Mouse (Mus musculus) heart, embryonic 10.5 days (tissue): ENCODE measurements around the gene Zfp114. TPM values are rescaled to one million over a fixed set of nuclear protein-coding genes. Genes with fewer than 3 reads are reported as not detected.
A peak's percentile ranks its signal among the peaks of the same experiment; 100 is the strongest.

ENCODE experiments used
- DNase-seq: peaks from one replicate; pipeline ENCODE4 v3.0.0-alpha.2; 2017; ENCODE audit warnings: low spot score
- H3K27ac ChIP-seq: fragments of 300-500 bp; sonication (generic); 2 replicates; pipeline ENCODE4 v1.5.1; 2016; ENCODE audit warnings: mild to moderate bottlenecking
- H3K27me3 ChIP-seq: fragments of 300-500 bp; sonication (generic); 2 replicates; pipeline ENCODE4 v1.6.1; 2016; ENCODE audit warnings: mild to moderate bottlenecking; ENCODE audit not compliant: poor library complexity, insufficient read depth, severe bottlenecking
- H3K36me3 ChIP-seq: fragments of 300-500 bp; sonication (generic); 2 replicates; pipeline ENCODE4 v1.6.1; 2016; ENCODE audit warnings: mild to moderate bottlenecking, moderate library complexity
- H3K4me1 ChIP-seq: fragments of 300-500 bp; sonication (generic); 2 replicates; pipeline ENCODE4 v1.6.1; 2016; ENCODE audit warnings: mild to moderate bottlenecking
- H3K4me3 ChIP-seq: fragments of 300-500 bp; sonication (generic); 2 replicates; pipeline ENCODE4 v1.5.1; 2016; ENCODE audit warnings: mild to moderate bottlenecking, moderate library complexity
- H3K9me3 ChIP-seq: fragments of 300-500 bp; sonication (generic); 2 replicates; pipeline ENCODE4 v1.6.1; 2016; ENCODE audit warnings: mild to moderate bottlenecking, moderate library complexity
- WGBS: fragments of 180-500 bp; shearing (Covaris S2); methylation state at CpG from one replicate; pipeline ENCODE4 v1.1.7; 2016; 5-methylcytosine and 5-hydroxymethylcytosine counted together
- polyA plus RNA-seq: library from polyadenylated mRNA; unstranded; fragments of >200 nt; fragmentation: Nextera tagmentation; extraction: Ambion mirVana; gene quantifications from 2 replicates; pipeline ENCODE4 v1.2.1, GENCODE M21; 2016

Zfp114 gene
- polyA plus RNA-seq: 4.7 and 5.0 TPM in 2 replicates

GRCm38 (mm10) chr7:24174618-24175336 lies at the start of gene Zfp114:
TSS of gene Zfp114 (plus strand) at chr7:24175060.
- whole genome bisulfite sequencing: 12% methylated on average over 23 of the region's 23 CpGs
- Histone ChIP-seq H3K27ac (peak within 1 kb of the TSS; percentile 90), H3K4me1 (peaks cover 6% of the 10 kb centered on the region), H3K27me3 (no peaks in the 10 kb centered on the region), H3K4me3 (peak within 1 kb of the TSS; percentile 72), H3K9me3 (no peaks in the 10 kb centered on the region), H3K36me3 (no peaks in the 10 kb centered on the region)
- DNase-seq: peak; percentile 90

GRCm38 (mm10) chr7:24133425-24133995 lies 41.4 kb upstream of the Zfp114 start:
- Histone ChIP-seq H3K4me3 (peak overlapping the region; percentile 75), H3K27me3 (no peaks in the 10 kb centered on the region), H3K9me3 (no peaks in the 10 kb centered on the region), H3K27ac (peak overlapping the region; percentile 84), H3K36me3 (peaks cover 26% of the 10 kb centered on the region), H3K4me1 (peaks cover 12% of the 10 kb centered on the region; the same call in 1 of the 2 replicates)
- DNase-seq: no peak
- 22% methylated on average over 6 of the region's 6 CpGs for WGBS

DNA sequence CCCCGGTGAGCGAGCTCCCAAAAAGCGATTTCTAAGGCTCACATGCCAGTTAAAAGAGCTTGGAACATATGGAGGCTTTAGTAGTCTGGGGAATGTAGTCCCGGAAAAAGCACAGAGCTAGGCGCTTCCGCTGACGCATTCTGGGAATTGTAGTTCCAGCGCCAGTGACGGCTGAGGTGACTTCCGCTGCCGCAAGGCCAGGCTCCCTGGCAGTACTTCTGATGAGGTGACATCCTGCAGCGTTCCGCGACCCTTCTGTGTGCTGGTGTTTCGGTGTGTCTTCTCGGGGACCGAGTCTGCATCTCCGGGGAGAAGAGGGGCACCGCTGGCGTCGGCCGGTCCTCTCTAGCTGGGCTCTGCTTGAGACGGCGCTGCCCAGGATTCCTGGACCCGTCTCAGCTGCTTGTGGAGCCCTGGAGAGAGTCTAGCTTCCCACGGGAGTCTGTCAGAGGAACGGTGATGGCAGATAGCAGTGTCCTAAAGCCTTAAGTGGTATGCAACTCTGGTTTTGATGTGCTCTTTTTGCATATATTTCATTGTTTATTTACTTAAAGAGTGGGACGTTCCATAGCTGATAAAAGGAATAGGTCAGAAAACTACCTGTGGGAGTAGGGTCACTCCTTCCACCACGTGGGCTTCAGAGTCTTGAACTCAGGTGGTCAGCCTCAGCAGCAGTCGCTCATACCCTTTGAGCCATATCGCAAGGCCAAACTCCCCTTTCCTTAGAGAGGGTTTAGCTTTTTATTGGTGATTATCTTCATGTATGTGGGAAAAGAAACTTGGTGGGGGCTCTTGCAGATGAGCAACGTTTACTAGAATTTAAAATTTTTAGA lies 40.6 kb upstream of the Zfp114 start, which contains the start of gene Zfp235:
TSS of gene Zfp235 (plus strand) at position 174 of the 833 bp plus-strand sequence.
- peak; percentile 94 for DNase-seq
- peaks cover 33% of the 10 kb centered on the region for H3K36me3 ChIP-seq
- peak within 1 kb of the TSS; percentile 84 for H3K27ac ChIP-seq
- peak within 1 kb of the TSS; percentile 75 for H3K4me3 ChIP-seq
- WGBS: 3% methylated on average over 32 of the region's 32 CpGs
- no peaks in the 10 kb centered on the region for H3K27me3 ChIP-seq
- H3K4me1 ChIP-seq: peaks cover 12% of the 10 kb centered on the region; the same call in 1 of the 2 replicates
- H3K9me3 ChIP-seq: no peaks in the 10 kb centered on the region

DNA sequence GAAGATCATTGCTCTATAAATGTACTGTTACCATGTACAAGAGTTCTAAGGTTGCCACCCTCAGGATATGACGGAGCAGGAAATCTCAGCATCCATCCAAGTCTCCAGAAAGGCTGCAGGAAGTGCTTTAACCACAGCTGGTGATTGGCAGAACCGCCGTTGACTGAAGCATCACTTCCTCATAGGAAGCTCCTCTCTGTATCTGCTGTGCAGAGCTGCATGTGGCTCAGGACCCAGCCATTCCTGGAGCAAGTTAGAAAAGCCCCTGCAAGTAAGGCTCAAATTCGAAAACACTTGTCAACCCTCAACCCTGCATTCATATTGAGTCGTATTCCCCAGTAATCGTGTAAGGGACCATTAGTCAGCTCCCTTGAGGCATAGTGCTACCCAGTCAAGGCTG lies 32.3 kb upstream of the Zfp114 start:
- peak; percentile 55 for DNase-seq
- H3K9me3 ChIP-seq: peaks cover 13% of the 10 kb centered on the region
- H3K27ac ChIP-seq: no peak overlapping the region
- no peaks in the 10 kb centered on the region for H3K4me1 ChIP-seq
- no peaks in the 10 kb centered on the region for H3K27me3 ChIP-seq
- H3K36me3 ChIP-seq: peaks cover 52% of the 10 kb centered on the region
- 87% methylated on average over 6 of the region's 6 CpGs for WGBS
- no peak overlapping the region for H3K4me3 ChIP-seq

- no peak for DNase-seq
- no peaks in the 10 kb centered on the region for H3K36me3 ChIP-seq
- no peak overlapping the region for H3K27ac ChIP-seq
- H3K27me3 ChIP-seq: no peaks in the 10 kb centered on the region
- no peak overlapping the region for H3K4me3 ChIP-seq
- H3K4me1 ChIP-seq: no peaks in the 10 kb centered on the region
- 9% methylated on average over 1 of the region's 1 CpGs for WGBS
- H3K9me3 ChIP-seq: no peaks in the 10 kb centered on the region
Observed at GRCm38 (mm10) chr7:24153272-24153671, 21.6 kb upstream of the Zfp114 start.

DNA sequence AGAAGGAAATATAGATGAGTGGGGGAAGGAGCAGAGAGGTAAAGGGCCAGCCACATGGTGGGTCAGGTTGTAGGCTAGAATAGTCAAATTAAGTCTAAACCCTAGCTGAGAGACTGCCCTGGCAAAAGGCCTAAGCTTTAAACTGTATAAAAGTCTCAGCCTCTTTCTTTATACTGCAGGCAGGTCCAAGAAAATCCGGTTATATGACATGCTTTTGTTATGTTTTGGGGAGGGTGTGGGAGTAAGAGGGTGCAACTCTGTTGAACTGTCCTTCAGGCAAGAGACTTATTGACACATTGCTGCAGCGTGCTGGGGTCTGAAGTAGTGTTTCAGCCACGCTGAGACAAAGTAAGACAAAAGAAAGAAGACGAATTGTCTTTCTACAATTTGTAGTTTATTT lies 2.7 kb upstream of the Zfp114 start:
- H3K27ac ChIP-seq: no peak overlapping the region
- no peak for DNase-seq
- no peaks in the 10 kb centered on the region for H3K36me3 ChIP-seq
- H3K4me1 ChIP-seq: no peaks in the 10 kb centered on the region
- WGBS: 64% methylated on average over 4 of the region's 4 CpGs
- H3K27me3 ChIP-seq: no peaks in the 10 kb centered on the region
- no peak overlapping the region for H3K4me3 ChIP-seq
- H3K9me3 ChIP-seq: no peaks in the 10 kb centered on the region

DNA sequence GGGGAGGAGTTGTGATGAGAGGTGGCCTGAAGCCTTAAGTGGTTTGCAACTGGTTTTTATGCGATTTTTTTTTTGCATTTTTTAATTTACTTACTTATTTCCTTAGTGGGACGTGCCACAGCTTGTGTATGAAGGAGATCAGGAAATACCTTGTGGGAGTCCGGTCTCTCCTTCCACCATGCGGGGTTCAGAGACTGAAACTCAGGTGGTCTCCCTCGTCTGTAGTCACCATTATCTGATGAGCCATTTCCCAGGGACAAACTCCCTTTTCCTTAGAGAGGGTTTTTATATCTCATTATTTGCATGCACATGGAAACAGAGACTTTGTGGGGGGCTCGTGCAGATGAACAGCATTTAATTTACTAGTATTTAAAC lies 464 bp downstream of the Zfp114 start:
- Histone ChIP-seq H3K4me1 (peaks cover 6% of the 10 kb centered on the region), H3K9me3 (no peaks in the 10 kb centered on the region), H3K27ac (peak overlapping the region; percentile 90; the same call in 1 of the 2 replicates), H3K4me3 (peak overlapping the region; percentile 72), H3K36me3 (no peaks in the 10 kb centered on the region), H3K27me3 (no peaks in the 10 kb centered on the region)
- 63% methylated on average over 6 of the region's 6 CpGs for WGBS
- DNase-seq: no peak

GRCm38 (mm10) chr7:24187611-24188010 lies 12.8 kb downstream of the Zfp114 start:
- Histone ChIP-seq H3K9me3 (no peaks in the 10 kb centered on the region), H3K27ac (no peak overlapping the region), H3K27me3 (no peaks in the 10 kb centered on the region), H3K36me3 (0 out of 2 replicates have a peak, but pooled peaks cover 3% of the 10 kb centered on the region), H3K4me1 (peaks cover 6% of the 10 kb centered on the region; the same call in 1 of the 2 replicates), H3K4me3 (no peak overlapping the region)
- 61% methylated on average over 1 of the region's 1 CpGs for WGBS
- DNase-seq: no peak

- Histone ChIP-seq H3K9me3 (peaks cover 4% of the 10 kb centered on the region; the same call in 1 of the 2 replicates), H3K4me3 (no peak overlapping the region), H3K4me1 (peaks cover 6% of the 10 kb centered on the region; the same call in 1 of the 2 replicates), H3K27ac (no peak overlapping the region), H3K36me3 (peaks cover 13% of the 10 kb centered on the region), H3K27me3 (no peaks in the 10 kb centered on the region)
- DNase-seq: no peak
- 65% methylated on average over 4 of the region's 4 CpGs for WGBS
Observed at GRCm38 (mm10) chr7:24188901-24189570, 14.2 kb downstream of the Zfp114 start.

DNA sequence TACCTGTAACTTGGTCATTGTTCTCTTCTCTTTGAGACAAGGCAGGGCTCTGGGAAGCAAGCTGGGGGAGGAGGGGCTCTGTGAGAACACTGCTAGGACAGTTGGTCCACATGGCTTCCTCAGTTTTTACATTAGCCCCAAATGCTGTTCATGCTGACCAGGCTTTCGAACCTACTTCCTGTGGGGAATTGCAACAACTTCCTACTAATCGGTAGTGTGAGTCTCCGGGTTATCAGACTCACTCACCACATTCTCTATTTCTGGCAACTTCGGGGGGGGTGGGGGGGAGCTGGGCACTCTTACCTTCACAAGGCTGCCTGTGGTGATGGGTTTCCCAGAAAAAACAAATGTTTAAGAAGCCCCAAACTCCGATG lies 14.7 kb downstream of the Zfp114 start:
- no peak for DNase-seq
- Histone ChIP-seq H3K27me3 (no peaks in the 10 kb centered on the region), H3K4me3 (no peak overlapping the region), H3K36me3 (peaks cover 18% of the 10 kb centered on the region), H3K27ac (no peak overlapping the region), H3K9me3 (peaks cover 6% of the 10 kb centered on the region; the same call in 1 of the 2 replicates), H3K4me1 (peaks cover 6% of the 10 kb centered on the region; the same call in 1 of the 2 replicates)
- WGBS: 33% methylated on average over 5 of the region's 5 CpGs

- Histone ChIP-seq H3K4me3 (no peak overlapping the region), H3K36me3 (peaks cover 24% of the 10 kb centered on the region), H3K27me3 (no peaks in the 10 kb centered on the region), H3K9me3 (peaks cover 6% of the 10 kb centered on the region; the same call in 1 of the 2 replicates), H3K27ac (no peak overlapping the region), H3K4me1 (peaks cover 6% of the 10 kb centered on the region; the same call in 1 of the 2 replicates)
- DNase-seq: no peak
- 51% methylated on average over 2 of the region's 2 CpGs for WGBS
Observed at GRCm38 (mm10) chr7:24191361-24191760, 16.5 kb downstream of the Zfp114 start.

GRCm38 (mm10) chr7:24193157-24193556 lies 18.3 kb downstream of the Zfp114 start:
- peaks cover 6% of the 10 kb centered on the region; the same call in 1 of the 2 replicates for H3K4me1 ChIP-seq
- 81% methylated on average over 3 of the region's 3 CpGs for WGBS
- H3K27ac ChIP-seq: no peak overlapping the region
- no peaks in the 10 kb centered on the region for H3K27me3 ChIP-seq
- H3K4me3 ChIP-seq: no peak overlapping the region
- DNase-seq: no peak
- peaks cover 39% of the 10 kb centered on the region for H3K36me3 ChIP-seq
- peaks cover 9% of the 10 kb centered on the region for H3K9me3 ChIP-seq
